Mouse (Mus musculus): ENCODE data around the gene Dab2ip.

DNA sequence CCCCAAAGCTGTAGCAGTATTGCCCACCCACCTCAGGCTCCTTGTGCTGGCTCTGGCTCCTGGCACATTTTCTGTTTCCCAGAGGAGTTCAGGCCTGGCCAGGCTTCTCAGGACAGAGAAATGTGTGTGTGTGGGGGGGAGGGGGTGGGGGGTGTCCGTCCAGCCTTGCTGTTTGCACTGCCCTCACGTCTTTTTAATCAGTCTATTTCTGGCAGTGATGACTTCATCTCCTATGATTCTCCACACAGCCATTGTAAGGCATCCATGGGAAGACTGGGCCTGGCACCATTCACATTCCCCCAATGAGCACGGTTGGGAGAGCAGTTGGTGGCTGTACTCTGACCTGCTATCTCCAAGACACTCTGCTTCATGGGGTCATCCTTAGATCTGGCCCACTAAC is 125.9 kb downstream of the Dab2ip start:
- TF ChIP-seq CTCF (IDR thresholded peaks at IDR 0.05; ENCODE audit: low read depth) = no peak
- TF ChIP-seq EP300 (IDR thresholded peaks at IDR 0.05; ENCODE audit: low read depth) = no peak
